Mouse (Mus musculus): ENCODE measurements at regions not wholly inside any gene's neighbourhood (a gene's known extent, or its start where the extent isn't known, plus 50 kb on each side); places are given as distances from the start of the nearest gene placed in this dataset.

GRCm38 (mm10) chr7:67817556-67817955, 58.0 kb upstream of the Synm start:
- intact Hi-C loops (cut with DNase I): no loop called here
- DNase-seq: no peak

GRCm38 (mm10) chr7:67814861-67815260, 55.3 kb upstream of the Synm start:
- no peak for DNase-seq
- intact Hi-C loops (cut with DNase I): no loop called here

Data from heart, postnatal 10 days (tissue).